Mouse (Mus musculus) gastrocnemius, adult 18-20 months (tissue): ENCODE measurements around the gene Atg9a. TPM values are rescaled to one million over a fixed set of nuclear protein-coding genes. Genes with fewer than 3 reads are reported as not detected.
A peak's percentile ranks its signal among the peaks of the same experiment; 100 is the strongest.
"Not testable (repeated sequence)": the region's sequence is repeated elsewhere in the genome, so short reads cannot be mapped to it uniquely, and the experiment has no call there.

ENCODE experiments used
- DNase-seq: peaks from one replicate; pipeline ENCODE4 v3.0.0; 2021; ENCODE audit warnings: low spot score
- long read RNA-seq, 2 experiments: library from polyadenylated mRNA; stranded (forward); transcript quantifications; one replicate each; pipeline ENCODE4 v2.0.0; 2021
- total RNA-seq, 2 experiments: library from RNA; stranded (reverse); gene quantifications; 2 replicates each; pipeline ENCODE4 v1.2.3; 2021

Gene Atg9a
- total RNA-seq: 100 to 1,000 TPM in 1 of 2 experiments, 10 to 100 TPM in 1; 90.4 to 115 TPM
- long read RNA-seq, experiment 1, full-length matches to known transcripts: 165 of 252 reads
- long read RNA-seq, experiment 1, partial matches to known transcripts: 63 of 252 reads
- long read RNA-seq, experiment 1, other reads (novel, unspliced or antisense): 24 of 252 reads
- long read RNA-seq, experiment 2, full-length matches to known transcripts: 138 of 201 reads
- long read RNA-seq, experiment 2, partial matches to known transcripts: 53 of 201 reads
- long read RNA-seq, experiment 2, other reads (novel, unspliced or antisense): 10 of 201 reads

DNA sequence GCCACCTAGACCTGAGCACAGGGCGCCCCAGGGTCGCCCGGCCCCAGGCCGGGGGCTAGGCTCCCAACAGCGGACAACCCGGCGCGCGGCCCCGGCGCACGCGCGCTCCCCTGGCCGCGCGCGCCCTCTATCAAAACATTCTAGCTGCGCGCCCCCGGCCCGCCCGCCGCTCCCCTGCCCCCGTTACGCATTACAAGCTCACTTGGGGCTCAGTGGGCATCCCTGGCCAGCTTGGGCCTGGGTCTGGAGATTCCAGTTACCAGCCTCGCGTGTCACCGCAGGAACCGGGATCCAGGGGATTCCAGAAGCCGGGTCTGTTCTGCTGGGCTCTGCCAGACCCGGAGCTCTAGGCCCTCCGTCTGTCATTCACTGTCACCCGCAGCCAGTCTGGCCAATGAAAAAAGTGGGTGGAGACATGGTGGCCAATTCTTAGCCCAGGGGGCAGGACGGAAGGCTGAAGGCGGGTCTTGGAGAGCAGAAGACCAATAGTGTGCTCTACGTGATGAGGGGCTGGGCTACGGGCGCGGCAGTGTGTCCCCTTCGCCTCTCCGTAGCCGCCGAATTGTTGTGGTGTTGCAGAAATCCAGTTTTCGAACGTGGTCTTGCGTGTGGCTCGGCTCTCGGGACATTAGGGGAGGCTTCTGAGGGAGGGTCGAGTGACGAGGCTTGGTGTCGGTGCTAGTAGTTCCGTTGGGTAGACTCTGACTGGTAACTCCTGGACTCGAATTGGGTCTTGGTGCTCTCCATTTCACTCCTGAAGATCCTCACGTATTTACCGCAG, at the start of gene Atg9a, which contains the start of gene Ankzf1:
Atg9a (minus strand) TSS at position 575 of the 781 bp plus-strand sequence.
Ankzf1 (plus strand) TSS at position 530 of the 781 bp plus-strand sequence.
- DNase-seq: peak; percentile 97

DNA sequence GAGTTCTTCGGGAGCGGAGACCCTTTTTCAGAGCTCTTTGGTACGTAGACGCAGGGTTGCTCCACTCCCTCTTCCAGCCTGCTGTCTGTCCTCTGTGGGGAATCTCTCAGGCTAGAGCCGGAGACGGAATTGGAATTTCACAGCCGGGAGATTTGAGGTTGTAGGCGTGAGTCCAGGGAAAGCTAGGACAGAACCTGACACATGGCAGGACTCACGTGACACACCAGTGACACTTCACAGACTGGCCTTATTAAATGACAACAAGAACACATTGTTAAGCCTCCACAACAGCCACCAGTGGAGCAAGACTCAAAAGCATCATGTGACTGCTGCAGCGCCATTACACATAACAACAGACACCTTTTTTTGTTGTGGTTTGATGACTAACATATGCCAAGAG, 47.6 kb upstream of the Atg9a start:
- DNase-seq: no peak

DNA sequence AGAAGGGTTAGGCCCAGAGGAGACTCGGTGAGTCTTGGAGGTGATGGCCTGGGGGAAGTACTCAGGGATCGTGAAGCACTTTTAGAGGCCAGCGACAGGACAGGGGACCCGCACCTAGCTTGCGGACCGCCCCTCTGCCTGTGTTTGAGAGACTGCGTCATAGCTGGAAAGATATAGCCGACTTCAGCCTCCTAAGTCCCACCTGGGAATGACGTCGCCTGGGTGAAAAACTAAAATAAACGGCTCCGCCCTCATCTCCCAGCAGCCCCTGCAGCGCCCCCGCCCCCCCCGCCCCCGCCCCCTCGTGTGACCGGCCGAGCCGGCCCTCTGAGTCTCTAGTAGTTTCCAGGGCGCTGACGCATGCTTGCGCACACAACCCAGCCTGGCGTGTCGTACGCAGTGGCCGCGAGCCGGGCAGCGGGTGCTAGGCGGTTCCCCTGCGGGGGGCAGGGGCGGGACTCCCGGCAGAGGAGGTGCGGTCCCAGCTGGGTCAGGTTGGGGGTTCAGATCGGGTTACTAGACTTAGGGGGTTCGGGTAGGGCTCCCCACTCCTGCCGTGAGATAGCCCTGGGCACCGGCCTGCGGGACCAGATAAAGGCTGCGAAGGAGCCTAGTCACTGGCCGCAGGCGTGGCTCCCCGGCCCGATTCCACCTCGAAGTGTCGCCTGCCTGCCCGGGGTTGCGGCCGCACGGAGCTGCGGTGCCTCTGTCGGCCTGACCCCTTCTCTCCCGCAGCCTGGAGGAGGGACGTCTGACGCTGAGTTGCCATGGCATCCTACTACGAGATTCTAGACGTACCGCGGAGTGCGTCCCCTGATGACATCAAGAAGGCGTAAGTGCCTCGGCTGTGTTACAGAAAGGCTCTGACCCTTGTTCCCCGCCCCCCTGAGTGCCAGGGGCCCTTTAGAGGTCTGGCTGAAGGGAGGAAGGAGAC, 44.4 kb upstream of the Atg9a start, which contains the start of gene Dnajb2:
Dnajb2 (plus strand) TSS at position 290 of the 934 bp plus-strand sequence.
- DNase-seq: peak; percentile 93

DNA sequence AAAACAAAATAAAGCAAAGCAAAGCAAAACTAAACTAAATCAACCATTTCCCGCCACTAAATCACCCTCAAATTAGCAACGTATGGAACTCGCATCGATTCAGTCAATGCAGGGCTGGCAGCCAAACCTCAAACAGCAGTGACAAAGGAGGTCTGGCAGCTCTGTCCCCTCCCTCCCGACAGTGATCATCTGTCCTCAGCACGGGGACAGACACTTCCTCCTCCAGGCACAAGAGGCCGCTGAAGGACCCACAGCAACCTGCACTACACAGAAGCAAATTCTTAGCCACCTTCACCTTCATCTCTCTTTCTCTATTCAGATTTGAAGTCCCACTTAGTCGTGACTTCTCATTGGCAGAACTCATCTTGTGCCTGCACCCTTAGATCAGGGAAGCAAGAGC, 42.6 kb upstream of the Atg9a start:
- DNase-seq: peak; percentile 66

DNA sequence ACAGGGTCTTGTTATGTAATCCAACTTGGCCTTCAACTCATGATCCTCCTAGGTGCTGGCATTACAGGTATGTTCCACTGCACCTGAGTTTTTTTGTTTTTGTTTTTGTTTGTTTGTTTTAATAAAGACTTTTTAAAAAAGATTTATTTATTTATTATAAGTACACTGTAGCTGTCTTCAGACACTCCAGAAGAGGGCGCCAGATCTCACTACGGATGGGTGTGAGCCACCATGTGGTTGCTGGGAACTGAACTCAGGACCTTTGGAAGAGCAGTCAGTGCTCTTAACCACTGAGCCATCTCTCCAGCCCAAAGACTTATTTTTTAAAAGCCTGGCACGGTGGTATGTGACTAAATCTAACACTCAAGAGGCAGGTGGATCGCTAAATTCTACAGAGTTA, 40.5 kb upstream of the Atg9a start:
- DNase-seq: not testable (repeated sequence)

DNA sequence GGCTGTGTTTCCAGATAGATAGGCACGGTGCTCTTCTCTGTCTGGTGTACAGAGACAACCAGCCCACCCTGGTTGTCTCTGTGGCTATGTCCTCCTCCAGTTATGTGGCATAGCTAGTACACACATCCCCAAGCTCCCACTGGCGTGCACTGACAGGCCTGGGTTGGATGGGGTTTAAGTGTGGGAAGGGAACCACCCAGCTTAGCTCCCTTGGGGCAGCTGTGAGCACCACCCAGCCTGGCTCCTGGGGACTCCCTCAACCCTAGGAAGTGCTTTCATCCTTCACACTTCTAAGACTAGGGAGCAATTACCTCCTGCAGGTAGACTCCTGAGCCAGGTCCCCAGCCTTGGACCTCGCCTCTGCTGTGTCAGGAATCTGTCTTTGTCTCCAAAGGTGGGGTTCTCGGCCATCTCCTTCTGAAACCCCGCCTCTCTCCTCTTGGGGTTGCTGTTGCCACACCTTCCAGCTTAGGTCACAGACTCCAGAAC, 39.7 kb upstream of the Atg9a start, which contains the start of gene A630095N17Rik:
A630095N17Rik (minus strand) TSS at position 439 of the 489 bp plus-strand sequence.
- no peak for DNase-seq

DNA sequence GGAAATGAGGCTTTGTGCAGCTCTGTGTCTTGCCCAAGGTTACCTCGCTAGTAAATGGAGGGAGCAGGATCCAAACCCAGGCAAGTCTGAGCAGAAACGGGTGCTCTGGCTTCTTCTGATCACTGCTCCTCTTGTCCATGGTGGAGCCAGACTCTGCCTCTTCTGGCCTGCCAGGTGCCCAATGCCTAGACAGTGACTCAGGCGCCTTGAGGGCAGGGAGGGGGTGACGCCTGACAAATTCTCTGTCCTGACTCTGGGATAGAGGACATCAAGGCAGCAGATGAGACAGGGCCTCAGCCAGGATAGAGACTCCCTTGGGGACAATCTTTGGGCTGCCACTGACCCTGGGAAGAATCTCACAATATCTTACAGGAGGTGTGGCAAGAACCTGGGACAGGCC, 39.2 kb upstream of the Atg9a start:
- DNase-seq: no peak

DNA sequence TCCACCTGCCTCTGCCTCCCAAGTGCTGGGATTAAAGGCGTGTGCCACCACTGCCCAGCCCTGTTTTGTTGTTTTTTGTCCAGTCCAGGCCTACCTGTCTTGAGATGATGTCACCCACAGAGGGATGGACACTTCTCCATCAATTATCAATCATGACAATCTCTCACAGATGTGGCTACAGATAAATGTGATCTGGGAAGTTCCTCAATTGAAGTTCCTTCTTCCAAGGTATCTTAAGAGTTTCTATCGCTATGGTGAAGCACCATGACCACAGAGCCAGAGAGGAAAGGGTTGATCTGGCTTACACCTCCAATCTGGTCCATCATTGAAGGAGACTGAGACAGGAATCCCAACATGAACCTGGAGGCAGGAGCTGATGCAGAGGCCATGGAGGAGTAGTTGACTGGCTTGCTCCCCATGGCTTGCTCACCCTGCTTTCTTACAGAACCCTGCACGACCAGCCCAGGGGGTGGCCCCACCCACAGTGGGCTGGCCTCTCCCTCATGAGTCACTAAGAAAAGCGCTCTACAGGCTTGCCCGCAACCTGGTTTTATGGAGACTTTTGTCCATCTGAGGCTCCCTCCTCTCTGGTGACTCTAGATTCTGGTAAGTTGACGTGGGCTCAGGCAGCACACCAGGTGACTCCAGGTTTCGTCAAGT, 38.5 kb upstream of the Atg9a start:
- DNase-seq: no peak

DNA sequence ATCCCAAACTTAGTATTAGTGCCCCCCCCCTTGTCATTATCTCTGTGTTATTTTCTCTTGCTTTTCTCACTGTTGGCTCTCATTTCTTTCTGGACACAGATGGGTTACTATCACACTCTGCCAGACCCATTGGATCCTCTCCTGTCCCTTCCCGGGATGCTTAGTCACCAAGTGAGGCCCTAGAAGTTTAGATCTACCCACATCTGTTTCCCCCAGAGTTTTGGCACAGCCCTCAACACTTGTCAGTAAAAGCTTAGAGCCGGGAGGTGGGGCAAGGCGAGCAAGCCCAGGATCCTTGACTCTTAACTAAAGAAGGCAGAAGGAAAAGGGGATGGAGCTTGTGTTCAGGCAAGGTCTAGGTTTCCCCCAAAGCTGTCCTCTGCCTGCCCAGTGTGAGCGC, 37.2 kb upstream of the Atg9a start:
- no peak for DNase-seq

DNA sequence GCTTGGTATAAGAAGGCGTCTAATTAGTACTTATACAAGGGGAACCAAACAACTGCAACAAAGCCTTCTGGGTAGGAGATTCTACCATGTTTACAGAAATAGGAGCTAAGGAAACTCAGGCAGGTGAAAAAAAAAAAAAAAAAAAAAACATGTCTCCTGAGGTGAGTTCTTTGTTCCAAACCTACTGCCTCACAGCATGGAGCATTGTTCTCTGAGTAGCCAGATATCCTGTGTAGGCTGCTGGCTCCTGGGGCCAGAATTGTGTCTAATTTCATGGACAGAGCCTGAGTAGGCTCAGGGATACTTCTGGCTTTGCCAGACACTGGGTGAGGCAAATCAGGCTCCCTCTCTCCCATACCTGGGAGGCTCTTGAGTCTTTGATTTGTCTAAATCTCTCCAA, 35.7 kb upstream of the Atg9a start:
- DNase-seq: no peak

DNA sequence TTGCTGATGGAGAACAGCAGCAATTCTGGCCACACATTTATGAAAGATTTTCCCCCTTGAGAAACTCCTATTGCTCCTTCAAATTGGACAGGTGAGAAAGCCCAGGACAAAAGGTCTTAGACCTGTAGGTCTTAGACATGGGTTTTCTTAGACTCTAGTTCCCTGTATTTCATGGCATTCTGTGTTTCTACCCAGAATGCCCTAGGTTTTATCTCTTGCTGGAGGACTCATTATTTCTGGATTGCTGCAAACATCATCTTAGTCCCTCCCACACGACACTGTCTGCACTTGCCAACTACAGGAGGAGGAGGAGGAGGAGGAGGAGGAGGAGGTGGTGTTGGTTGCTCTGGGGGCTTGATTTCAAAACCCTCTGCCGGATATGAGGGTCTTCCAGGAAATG, 34.1 kb upstream of the Atg9a start:
- DNase-seq: no peak

DNA sequence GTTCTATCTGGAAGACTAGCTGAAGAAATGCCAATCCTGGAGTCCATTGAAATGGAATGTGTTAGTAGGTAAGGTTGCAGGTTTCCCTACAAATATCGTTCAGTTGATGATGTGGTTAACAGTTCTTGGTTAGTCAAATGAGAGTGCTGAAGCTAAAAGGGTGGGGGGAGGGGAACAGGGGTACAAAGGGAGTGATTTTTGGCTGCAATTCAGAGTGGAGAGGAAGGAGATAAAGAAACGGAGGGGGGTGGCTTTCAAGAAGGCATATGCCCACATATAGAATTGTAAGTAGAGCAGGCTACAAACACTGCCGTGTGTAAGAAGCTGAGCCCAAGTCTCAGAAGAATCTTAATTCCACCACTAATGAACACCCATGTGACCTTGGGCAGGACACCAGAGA, 33.5 kb upstream of the Atg9a start:
- DNase-seq: no peak

DNA sequence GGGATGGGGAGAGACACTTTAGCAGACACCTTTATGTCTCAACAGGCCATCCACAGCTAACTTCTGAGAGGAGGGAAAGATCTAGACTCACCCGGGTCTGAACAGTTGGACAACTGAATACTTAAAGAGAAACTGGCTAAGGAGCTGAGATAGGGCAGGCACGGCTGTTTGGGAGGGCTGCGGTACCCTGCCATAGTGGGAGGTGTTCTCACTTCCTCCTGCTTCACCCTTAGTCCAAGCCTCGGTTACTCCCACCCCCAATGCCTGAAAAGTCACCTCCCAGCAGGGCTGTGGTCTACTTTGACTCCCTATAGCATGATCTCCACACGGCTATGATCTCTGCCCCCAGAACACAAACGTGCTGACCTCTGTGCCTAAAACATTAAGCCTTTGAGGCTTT, 31.5 kb upstream of the Atg9a start:
- no peak for DNase-seq

DNA sequence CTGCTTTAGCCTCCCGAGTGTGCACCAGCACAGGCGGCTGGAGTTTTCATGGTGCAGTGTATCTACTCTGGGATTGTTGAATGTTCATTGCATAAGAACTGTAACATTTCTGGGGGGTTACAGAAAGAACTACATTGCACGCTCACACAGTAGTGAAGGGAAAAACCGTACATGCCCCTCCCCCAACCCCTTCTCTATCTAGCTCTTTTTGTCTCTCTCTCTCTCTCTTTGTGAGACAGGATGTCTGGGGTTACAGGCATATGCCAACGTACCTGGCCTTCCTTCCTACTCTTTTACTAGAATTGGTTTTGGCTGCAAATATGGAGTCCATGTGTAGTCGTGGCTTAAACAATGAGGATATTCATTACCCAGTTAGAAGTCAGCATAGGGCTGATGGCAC, 30.9 kb upstream of the Atg9a start:
- DNase-seq: no peak

DNA sequence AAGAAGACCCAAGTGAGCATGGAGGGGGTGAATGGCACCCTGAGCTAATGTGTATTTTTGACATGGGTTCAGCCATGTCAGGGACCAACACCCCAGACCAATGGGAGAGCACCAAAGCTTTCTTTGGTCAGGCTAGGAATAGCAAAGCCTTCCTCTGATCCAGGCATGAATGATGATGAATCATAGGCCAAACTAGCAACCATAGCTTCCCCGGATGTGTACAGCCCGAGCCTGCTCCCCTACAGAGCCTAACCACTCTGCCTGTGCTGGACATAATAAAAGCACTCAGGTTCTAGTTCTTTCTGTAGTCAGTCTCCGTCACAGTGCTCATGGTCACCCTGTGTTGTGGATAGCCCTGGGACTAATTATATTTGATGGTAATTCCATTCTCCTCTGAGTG, 29.5 kb upstream of the Atg9a start:
- DNase-seq: no peak

DNA sequence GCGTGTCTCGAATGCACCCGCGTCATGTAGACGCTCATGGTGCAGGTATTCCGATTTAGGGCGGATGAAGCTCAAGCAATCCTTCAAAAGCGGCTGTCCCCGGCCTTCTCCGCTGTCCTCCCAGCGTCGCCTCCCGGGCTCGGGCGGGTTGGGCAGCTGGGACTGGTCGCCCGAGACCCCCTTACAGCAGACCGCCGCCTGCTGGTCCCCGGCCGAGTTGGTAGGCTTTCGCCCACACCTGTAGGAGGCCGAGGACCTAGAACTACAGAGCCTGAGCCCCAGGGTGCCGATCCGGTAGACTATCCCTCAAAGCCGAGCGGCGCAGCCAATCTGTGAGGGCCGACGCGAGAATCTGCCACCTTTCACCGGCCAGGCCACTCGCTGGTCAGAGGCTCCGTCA, 27.5 kb upstream of the Atg9a start, which contains the start of gene Tuba4a:
Tuba4a (minus strand) TSS at position 335 of the 400 bp plus-strand sequence.
- DNase-seq: no peak

DNA sequence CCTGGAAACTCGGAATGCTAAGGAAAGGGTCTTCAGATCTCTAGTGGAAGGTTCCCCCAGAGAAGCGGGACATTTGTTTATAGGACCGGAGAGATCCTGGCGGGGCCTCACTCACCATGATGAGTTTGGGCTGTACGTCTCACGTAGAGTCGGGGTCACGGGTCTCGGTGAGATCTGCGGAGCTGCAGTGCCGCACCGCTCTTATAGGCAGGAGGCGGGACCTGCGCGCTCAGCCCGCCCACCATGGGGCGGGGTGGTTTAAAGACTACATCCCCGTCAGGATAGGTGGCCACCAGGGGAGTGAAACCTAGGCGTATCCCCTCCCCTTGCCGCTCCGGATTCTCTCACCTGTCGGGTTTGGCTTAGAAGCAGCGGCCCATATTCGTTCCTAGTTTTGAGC, 27.1 kb upstream of the Atg9a start:
- peak; percentile 95 for DNase-seq

DNA sequence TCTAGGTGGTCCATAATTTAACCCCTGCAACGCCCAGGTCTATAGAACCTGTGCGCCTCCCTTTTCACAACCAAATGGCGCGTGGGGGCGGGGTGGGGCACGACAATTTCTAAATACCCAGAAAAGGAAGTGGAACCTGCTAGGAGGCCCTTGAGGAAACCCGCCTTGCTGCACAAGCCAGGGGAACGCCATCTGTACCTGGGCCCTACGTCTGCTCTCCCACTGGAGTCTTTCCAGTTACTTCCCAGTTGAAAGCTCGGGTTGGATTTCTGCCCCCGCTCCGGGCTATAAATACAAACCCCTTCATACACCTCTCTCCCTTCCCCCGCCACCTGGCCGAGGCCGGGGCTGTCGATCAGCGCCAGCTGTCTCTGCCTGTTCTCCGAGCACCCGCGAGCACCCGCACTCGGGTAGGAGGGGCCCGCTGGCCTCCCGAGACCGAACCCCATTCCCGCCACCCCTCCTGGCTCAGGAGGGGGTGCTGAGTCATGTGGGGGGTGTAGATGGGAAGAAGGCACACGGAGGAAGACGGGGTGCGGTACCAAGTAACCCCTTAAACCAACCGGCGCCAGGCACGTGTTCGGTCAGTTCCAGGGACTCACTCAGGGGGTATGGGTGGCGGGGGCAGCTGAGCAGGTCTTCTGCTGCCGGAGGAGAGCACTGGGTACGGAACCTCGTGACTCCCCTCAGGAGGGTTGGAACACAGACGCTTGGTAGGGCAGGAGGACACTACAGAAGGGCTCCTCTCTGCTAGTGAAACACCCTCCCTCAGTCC, 26.4 kb upstream of the Atg9a start:
- peak; percentile 92 for DNase-seq

DNA sequence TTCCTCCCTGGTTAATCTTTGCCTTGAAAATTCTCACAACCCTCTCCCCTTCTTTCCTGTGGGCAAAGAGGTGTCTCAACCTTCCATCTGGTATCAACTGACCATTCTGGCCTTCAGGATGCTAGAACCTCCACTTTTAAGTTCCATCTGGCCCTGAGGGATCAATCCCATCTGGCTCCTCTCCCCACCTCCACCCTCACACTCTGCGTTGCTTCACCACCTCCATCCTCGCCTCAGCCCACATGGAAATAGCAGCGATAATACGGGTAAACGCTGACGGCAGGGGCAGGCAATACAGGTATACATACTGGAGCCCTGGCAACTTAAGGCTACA, 25.9 kb upstream of the Atg9a start:
- DNase-seq: no peak
